Mouse (Mus musculus): ENCODE data around the gene Cmya5.

- TF ChIP-seq POLR2A (IDR thresholded peaks at IDR 0.05; ENCODE audit: control insufficient read depth, extremely low read depth, insufficient read depth, low read length, poor library complexity): no peak
- no peak for TF ChIP-seq CTCF (IDR thresholded peaks at IDR 0.05; ENCODE audit: borderline replicate concordance, control insufficient read depth, extremely low read depth, insufficient read depth, low read length, poor library complexity)
Observed at GRCm38 (mm10) chr13:93007078-93007477, 137.4 kb downstream of the Cmya5 start.
